Mouse (Mus musculus) heart, postnatal 0 days (tissue): ENCODE results near the gene Ptprm.

Source experiments
- CTCF ChIP-seq: IDR thresholded peaks from 2 replicates; pipeline ENCODE4 v1.5.1; 2016; ENCODE audit warnings: antibody characterized with exemption, control low read depth, low read depth
- EP300 ChIP-seq: IDR thresholded peaks from 2 replicates; pipeline ENCODE4 v1.6.1; 2016; ENCODE audit warnings: antibody characterized with exemption, low read depth

GRCm38 (mm10) chr17:67263024-67263423, 91.2 kb downstream of the Ptprm start:
- no peak for TF ChIP-seq CTCF
- no peak for TF ChIP-seq EP300
